ENCODE assay signal across 9 mouse cellular contexts in genomic region chr19:22884357-22884756, GRCm38 (mm10).
A peak's percentile ranks its signal among the peaks of the same experiment; 100 is the strongest.
DNase-seq lines count a peak whose midpoint lies in the region; ATAC-seq and TF ChIP-seq lines count a peak whose summit lies in the region.
"Had no signal": no experiment of that assay in that cellular context is flagged by ENCODE, and none has a peak within 500 bp of the region (broad histone marks: within the 10 kb centered on the region; RNA-seq: fewer than 3 reads in every experiment).

No protein-coding gene starts in this region.

- H3K4me1 ChIP-seq in liver, embryonic 12.5 days = no peaks in the 10 kb centered on the region
- H3K4me1 ChIP-seq in liver, postnatal 0 days (ENCODE audit: insufficient read depth) = no peaks in the 10 kb centered on the region
- peaks cover 4% of the 10 kb centered on the region; the same call in 1 of the 2 replicates for H3K4me1 ChIP-seq in forebrain, embryonic 16.5 days (replicated peaks; ENCODE audit: control insufficient read depth, insufficient read depth, low read length)

- H3K36me3 ChIP-seq in liver, embryonic 12.5 days = no peaks in the 10 kb centered on the region
- no peaks in the 10 kb centered on the region for H3K36me3 ChIP-seq in liver, postnatal 0 days (replicated peaks; ENCODE audit: insufficient read depth, low read length)
- H3K36me3 ChIP-seq in forebrain, embryonic 16.5 days (ENCODE audit: control insufficient read depth, insufficient read depth) = no peaks in the 10 kb centered on the region

- no peak overlapping the region for H3K9ac ChIP-seq in liver, embryonic 12.5 days
- no peak overlapping the region for H3K9ac ChIP-seq in liver, postnatal 0 days (replicated peaks)
- no peak overlapping the region for H3K9ac ChIP-seq in forebrain, embryonic 16.5 days (replicated peaks; ENCODE audit: low read depth, low read length)
- H3K9ac ChIP-seq: liver, embryonic 14.5 days had no signal

- H3K4me3 ChIP-seq in liver, embryonic 12.5 days = no peak overlapping the region
- H3K4me3 ChIP-seq in liver, postnatal 0 days (ENCODE audit: low read depth, low read length) = no peak overlapping the region
- no peak overlapping the region for H3K4me3 ChIP-seq in forebrain, embryonic 16.5 days (replicated peaks; ENCODE audit: low read length)

- no peaks in the 10 kb centered on the region for H3K9me3 ChIP-seq in liver, embryonic 12.5 days (replicated peaks)
- no peaks in the 10 kb centered on the region for H3K9me3 ChIP-seq in liver, postnatal 0 days (ENCODE audit: low read length)
- no peaks in the 10 kb centered on the region for H3K9me3 ChIP-seq in forebrain, embryonic 16.5 days (ENCODE audit: control insufficient read depth, low read length)

- H3K4me2 ChIP-seq in liver, embryonic 12.5 days = peak overlapping the region; percentile 29; the same call in 1 of the 2 replicates
- H3K4me2 ChIP-seq in liver, postnatal 0 days (ENCODE audit: low read depth, low read length) = no peak overlapping the region
- H3K4me2 ChIP-seq in forebrain, embryonic 16.5 days (ENCODE audit: low read length) = peak overlapping the region; percentile 50

- intact Hi-C loops in left cerebral cortex, postnatal 14 days (cut with DNase I) = loop anchor here (1.0 to 10.0 kb wide), 3 partner anchors 250 to 547 kb away; no protein-coding TSS in a partner anchor

- no peak for DNase-seq in liver, postnatal 0 days
- DNase-seq in cerebellum, adult 9-10 months = peak; percentile 98
- DNase-seq in left cerebral cortex, postnatal 14 days (ENCODE audit: low spot score in 2 of 2) = peak; percentile 44 to 45
- peak; percentile 41 to 50 for DNase-seq in right cerebral cortex, postnatal 36 days (ENCODE audit: low spot score in 2 of 2)
- DNase-seq in Muller cell, postnatal 12 days (ENCODE audit: inconsistent ontology term) = no peak
- no peak for DNase-seq in gastrocnemius, adult 8-10 months (ENCODE audit: low spot score in 2 of 2)

- no peak overlapping the region for H3K27ac ChIP-seq in liver, embryonic 12.5 days
- H3K27ac ChIP-seq in liver, postnatal 0 days (ENCODE audit: low read depth) = no peak overlapping the region
- H3K27ac ChIP-seq in forebrain, embryonic 16.5 days (ENCODE audit: low read length) = no peak overlapping the region
- H3K27ac ChIP-seq: liver, embryonic 14.5 days had no signal

- no peak for TF ChIP-seq EP300 in liver, postnatal 0 days (IDR thresholded peaks at IDR 0.05; ENCODE audit: low read depth)

- no peak for TF ChIP-seq CTCF in liver, postnatal 0 days (IDR thresholded peaks at IDR 0.05; ENCODE audit: low read depth)

- 45% methylated on average over 11 of the region's 11 CpGs for WGBS in liver, embryonic 12.5 days (ENCODE audit: insufficient replicate concordance)
- WGBS in liver, postnatal 0 days (ENCODE audit: insufficient replicate concordance) = 46% methylated on average over 11 of the region's 11 CpGs
- WGBS in forebrain, embryonic 16.5 days = 43% methylated on average over 11 of the region's 11 CpGs

- ATAC-seq in liver, embryonic 12.5 days = no peak
- ATAC-seq in liver, postnatal 0 days = no peak
- peak; percentile 85 for ATAC-seq in forebrain, embryonic 16.5 days

- no peaks in the 10 kb centered on the region for H3K27me3 ChIP-seq in liver, embryonic 12.5 days (replicated peaks)
- H3K27me3 ChIP-seq in liver, postnatal 0 days (ENCODE audit: insufficient read depth, low read length) = no peaks in the 10 kb centered on the region
- no peaks in the 10 kb centered on the region for H3K27me3 ChIP-seq in forebrain, embryonic 16.5 days (replicated peaks; ENCODE audit: control insufficient read depth, insufficient read depth, low read length)

Comparison
In these comparisons a context has a peak if more than half of its experiments do, and no peak if none do; other contexts are left out.
1. DNase-seq: peak in cerebellum, adult 9-10 months (single experiment), left cerebral cortex, postnatal 14 days (2 of 2) and right cerebral cortex, postnatal 36 days (2 of 2); none in liver, postnatal 0 days (single experiment), Muller cell, postnatal 12 days (single experiment) and gastrocnemius, adult 8-10 months (0 of 2).